Mouse (Mus musculus): ENCODE data around the gene Mcemp1.

The Mcemp1 gene

GRCm38 (mm10) chr8:3671980-3672491 lies 6.5 kb downstream of the Mcemp1 start, which contains the start of gene Fcor:
Fcor (minus strand) TSS chr8:3672362.
- DNase-seq (ENCODE audit: low spot score in 2 of 2): peak; percentile 72 to 84

DNA sequence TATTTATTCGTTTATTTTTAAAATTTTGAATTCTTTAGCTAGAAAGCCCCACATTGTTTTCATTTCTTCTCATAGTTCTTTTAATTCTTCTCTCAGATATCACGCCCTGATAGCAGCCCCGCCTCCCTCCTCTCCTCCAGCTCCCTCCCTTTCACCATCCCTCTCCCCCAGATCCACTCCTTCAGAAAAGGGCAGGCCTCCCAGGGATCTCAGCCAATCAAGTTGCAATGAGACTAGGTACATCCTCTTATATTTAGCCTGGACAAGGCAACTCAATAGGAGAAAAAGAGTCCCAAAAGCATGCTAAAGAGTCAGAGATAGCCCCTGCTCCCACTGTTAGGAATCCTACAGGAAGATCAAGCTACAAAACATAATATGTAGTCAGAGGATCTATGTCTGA lies 9.1 kb downstream of the Mcemp1 start:
- no peak for DNase-seq (ENCODE audit: low spot score in 2 of 2)

DNA sequence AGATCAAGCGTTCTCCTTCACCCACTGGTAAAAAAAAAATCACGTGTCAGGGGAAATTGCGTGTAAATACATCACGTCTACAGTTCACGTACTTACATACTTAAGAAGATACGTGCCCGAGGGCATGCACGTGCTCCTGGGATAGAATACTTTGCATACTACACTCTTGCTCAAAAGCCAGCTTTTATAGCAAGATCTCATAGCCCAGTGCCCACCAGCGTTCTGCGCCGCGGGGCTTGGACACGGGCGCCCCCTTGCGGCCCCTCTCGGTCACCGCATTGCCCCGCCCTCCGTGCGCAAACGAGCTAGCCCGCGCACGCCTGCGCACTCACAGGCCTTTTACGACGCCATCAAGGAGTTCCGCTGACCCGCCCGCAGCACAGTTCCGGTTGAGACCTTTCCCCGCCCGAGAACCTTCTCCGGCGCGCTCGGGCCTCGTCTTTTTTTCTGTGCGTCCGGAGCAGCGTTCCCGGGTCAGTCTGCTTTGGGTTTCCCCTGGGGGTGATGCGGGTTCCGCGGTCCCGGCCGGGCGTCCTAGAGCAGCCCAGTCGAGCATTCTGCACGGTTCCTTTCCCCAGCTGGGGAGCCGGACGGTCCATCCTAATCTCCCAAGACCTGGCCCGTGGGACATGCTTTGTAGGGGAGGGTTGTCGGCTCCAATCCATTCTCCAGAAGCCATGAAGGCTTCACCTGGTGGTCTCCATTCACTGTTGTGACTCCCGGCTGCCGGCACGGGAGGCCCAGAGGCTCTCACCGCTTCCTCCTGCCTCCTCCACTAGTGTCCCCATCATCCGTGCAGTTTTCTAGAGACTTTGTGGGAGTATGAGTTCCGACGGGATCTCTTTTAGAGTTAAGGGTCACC lies 10.8 kb downstream of the Mcemp1 start, which contains the start of gene Trappc5:
Gene Trappc5 (plus strand): TSS at position 169 of the 862 bp plus-strand sequence.
- peak; percentile 87 to 94 for DNase-seq (ENCODE audit: low spot score in 2 of 2)

GRCm38 (mm10) chr8:3676993-3677579 lies 11.5 kb downstream of the Mcemp1 start:
- no peak for DNase-seq (ENCODE audit: low spot score in 2 of 2)

GRCm38 (mm10) chr8:3678831-3679230 lies 13.3 kb downstream of the Mcemp1 start:
- no peak for DNase-seq (ENCODE audit: low spot score in 2 of 2)

DNA sequence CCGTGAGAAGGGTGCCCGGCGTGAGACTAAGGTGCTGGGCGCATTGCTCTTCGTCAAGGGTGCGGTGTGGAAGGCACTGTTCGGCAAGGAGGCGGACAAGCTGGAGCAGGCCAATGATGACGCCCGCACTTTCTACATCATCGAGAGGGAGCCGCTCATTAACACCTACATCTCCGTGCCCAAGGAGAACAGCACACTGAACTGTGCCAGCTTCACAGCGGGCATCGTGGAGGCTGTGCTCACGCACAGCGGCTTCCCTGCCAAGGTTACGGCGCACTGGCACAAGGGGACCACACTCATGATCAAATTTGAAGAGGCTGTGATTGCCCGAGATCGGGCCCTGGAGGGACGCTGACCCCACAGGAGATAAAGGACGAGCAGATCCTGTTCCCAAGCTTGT lies 13.7 kb downstream of the Mcemp1 start:
- no peak for DNase-seq (ENCODE audit: low spot score in 2 of 2)

DNA sequence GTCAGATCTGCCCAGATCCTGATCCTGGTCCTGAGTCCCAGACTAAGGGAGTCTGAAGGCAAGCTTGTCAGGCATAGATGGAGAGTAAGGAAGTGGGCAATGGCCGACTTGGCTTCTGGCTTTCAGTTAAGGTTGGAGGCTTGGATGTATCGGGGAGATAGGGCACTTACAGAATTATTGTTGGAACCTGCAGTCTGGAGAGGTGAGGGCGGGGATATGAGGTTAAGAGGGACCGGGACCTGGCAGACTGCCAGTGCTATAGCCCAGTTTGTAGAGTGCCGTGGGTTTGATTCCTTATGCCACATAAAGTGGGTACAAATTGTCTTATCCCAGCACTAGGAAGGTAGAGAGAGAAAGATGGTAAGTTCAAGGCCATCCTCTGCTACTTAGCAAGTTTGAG lies 14.1 kb downstream of the Mcemp1 start:
- DNase-seq (ENCODE audit: low spot score in 2 of 2): no peak

DNA sequence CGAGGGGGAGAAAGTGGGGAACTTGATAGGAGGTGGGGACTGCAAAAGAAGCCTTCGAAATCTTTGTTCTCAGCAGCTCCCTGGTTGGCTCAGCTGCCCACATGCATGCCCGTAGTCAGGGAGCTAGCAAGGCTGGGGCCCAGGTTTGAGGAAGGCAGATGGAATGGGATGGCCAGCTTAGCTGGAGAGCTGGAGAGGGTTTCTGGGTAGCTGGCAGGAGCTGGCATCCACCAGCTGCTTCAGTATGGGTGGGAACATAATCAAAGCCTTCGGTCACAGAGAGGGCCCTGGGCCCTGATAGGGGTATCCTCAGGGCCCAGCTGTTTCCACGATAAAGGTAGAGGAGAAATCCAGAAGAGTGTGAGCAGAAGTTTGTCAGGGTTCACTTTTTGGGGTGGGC lies 16.9 kb downstream of the Mcemp1 start:
- no peak for DNase-seq (ENCODE audit: low spot score in 2 of 2)

DNA sequence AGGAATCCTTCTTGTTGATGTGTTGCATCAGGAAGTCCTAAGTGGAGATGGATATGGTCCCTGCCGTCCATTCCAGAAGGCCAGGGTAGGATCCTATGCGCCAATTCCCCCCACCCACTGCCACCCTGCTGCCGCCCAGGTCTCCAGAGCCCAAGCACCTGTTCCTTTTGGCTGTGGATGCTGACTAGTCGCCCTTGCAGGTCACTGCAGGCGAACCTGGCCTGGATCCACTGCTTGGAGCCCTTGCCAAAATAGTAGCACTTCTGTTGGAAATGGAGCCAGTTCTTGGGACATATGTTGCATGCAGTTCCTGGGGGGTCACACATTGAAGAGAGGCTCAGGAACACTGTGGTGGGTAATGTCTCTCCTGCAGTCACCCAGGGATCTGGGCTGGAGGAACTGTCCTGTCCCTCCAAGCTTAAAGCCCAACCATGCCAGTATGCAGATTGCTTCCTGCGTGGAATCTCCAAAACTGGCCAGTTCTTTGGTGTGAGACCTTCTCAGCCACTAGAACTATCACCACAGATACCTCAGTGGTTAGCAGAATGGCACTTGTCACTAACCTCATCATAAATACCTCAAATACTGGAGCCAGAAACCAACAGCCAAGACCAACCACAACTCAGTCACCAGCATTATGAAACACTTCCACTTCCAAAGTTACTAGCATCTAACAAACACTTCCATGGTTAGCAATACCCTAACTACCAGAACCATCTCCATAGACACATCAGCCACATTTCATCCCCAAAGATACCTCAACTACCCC lies 18.0 kb downstream of the Mcemp1 start:
- no peak for DNase-seq (ENCODE audit: low spot score in 2 of 2)

DNA sequence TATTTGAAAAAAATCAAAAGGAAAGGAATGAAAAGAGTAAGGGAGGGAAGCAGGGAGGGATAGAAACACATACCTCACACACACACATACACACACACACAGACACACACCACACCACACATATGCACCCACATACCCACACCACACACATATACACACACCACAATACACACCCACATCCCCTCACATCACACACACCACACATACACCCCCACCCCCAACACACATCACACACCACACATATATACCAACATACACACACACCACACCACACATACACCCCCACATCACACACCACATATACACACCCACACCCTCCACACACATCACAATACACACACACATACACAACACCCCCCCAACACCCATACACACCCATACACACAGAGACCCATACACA lies 19.0 kb downstream of the Mcemp1 start:
- no peak for DNase-seq (ENCODE audit: low spot score in 2 of 2)

DNA sequence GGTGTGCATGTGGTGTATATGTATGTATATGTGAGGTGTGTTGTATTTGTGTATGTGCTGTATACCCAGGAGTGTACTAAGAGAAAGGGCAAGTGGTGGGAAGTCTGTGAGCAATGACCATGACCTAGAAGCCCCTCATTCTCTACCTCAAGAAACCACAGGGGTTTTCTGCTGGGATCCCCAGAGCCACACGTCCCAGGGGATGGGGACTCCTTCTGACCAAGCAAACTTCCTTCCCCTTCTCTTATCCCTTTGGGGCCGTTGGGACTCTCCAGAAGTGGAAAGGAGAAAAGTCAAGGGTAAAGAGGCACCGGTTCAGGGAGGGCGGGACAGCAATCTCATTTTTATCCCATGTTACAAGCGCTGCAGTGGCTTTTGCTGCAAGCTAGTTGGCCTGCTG lies 19.9 kb downstream of the Mcemp1 start:
- DNase-seq (ENCODE audit: low spot score in 2 of 2): no peak

- DNase-seq (ENCODE audit: low spot score in 2 of 2): no peak
These were observed 22.0 kb downstream of the Mcemp1 start for GRCm38 (mm10) chr8:3687537-3687936.

GRCm38 (mm10) chr8:3690774-3691173 lies 25.2 kb downstream of the Mcemp1 start:
- DNase-seq (ENCODE audit: low spot score in 2 of 2): no peak

DNA sequence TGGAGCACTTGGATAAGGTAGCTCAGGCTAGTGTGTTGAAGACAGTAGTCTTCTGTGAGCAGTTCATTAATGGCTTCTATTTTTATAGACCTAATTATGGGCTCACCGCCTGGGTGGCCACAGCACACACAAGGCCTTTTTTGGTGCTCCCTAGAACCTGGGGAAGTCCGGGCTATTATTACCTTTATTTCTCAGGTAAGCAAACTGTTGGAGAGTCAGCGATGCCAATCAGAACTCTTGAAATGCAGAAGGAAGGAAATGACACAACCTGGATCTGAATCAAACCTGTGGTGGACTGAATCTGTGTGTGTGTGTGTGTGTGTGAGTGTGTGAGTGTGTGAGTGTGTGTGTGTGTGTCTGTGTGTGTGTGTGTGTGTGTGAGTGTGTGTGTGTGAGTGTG lies 28.6 kb downstream of the Mcemp1 start, which contains the start of gene Fcer2a:
Gene Fcer2a (minus strand): TSS at position 55 of the 400 bp plus-strand sequence.
- DNase-seq (ENCODE audit: low spot score in 2 of 2): no peak

DNA sequence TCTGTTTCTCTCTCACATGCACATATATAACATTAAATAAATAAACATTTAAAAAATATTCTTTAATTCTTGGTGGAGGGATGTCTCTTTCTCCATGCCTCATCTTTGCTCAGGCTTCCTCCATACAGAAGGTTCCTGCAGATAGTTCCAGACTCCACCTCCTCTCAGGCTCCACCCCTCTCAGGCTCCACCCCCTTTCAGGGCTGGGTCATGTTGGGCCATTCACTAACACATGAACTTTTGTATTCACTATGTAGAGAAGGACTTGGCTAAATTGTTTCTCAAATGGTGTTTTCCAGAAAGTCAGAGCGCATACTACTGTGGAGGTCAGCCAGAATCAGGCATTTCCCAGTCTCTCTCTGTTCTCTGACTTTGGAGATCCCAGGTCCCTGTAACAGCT lies 35.9 kb downstream of the Mcemp1 start:
- DNase-seq (ENCODE audit: low spot score in 2 of 2): no peak

DNA sequence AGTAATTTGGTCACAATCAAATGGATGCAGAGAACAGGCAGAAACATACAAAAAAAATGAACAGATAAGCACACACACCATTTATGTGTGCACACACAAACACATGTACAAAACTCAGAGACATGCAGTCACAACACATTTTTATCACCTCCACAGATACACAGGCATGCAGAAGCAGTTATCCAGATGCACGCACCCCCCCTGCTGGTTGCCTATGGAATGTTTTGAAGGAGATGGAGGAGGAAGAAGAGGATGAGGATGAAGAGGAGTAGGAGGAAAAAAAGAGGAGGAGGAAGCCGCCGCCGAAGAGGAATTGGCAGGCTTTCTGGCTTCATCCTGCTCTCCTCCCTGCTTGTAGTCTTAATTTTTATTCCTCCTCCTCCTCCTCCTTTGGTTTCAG lies 40.2 kb downstream of the Mcemp1 start:
- no peak for DNase-seq (ENCODE audit: low spot score in 2 of 2)

DNA sequence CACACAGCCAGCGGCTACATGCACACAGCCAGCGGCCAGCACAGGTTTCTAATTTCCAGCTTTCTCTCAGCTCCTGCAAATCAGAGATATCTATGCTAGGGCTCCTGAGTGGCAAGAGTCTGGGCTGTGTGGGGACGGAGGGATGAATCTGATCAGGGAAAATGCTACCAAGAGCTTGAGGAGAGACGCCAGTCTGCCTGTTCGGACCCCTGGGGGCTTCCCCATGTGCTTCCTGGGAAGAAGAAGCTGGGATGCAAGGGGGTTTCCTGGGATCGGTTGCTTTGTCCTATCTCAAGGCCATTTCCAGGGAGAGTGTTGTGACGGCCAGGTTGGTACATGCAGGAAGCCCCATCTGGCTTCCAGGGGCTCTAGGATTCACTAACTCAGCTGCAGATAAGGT lies 42.1 kb downstream of the Mcemp1 start:
- no peak for DNase-seq (ENCODE audit: low spot score in 2 of 2)

DNA sequence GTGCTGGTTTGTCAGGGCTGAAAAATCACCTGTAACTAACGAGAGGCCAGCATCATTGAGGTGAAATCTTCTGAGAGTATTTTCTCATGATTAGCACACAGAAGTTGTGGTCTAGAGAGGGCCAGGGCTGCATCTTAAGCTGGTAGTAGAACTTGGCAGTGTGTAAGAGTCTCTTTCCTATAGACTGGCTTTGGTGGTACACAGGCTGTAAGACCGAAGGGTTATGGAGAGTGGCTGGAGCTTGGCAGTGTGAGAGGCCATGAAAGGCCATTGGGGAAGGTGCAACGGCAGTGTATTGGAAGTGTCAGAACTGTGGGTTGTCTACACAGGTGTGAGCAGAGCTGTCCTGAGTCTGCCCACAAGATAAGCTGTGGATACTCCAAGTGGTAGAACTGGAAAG lies 44.8 kb downstream of the Mcemp1 start:
- no peak for DNase-seq (ENCODE audit: low spot score in 2 of 2)

DNA sequence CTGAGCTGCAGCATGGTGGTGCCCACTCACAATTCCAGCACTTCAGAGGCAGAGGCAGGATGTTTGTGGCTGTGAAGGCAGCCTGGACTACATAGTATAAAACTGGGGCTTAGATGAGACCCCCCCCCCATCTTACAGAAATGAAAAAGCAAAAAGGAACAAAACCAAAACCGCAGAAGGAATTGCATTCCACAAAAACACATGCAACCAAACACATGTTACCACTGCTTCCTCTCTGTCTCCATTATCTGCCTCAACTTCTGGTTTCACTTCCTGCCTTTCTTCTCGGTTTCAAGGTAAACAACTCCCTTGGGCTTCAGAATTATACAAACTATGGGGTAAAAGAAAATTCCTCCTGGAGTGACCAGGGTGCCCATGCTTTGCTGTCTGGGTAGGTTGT lies 46.1 kb downstream of the Mcemp1 start:
- DNase-seq (ENCODE audit: low spot score in 2 of 2): no peak

GRCm38 (mm10) chr8:3717321-3717954 lies 51.9 kb downstream of the Mcemp1 start:
- DNase-seq (ENCODE audit: low spot score in 2 of 2): no peak

- DNase-seq (ENCODE audit: low spot score in 2 of 2): peak; percentile 27 to 44
These were observed 53.0 kb downstream of the Mcemp1 start for GRCm38 (mm10) chr8:3718559-3718958.

Data from frontal cortex, postnatal 10 days (tissue).